Mouse (Mus musculus) kidney, adult 10 weeks (tissue): ENCODE results near the gene Cobl. TPM values are rescaled to one million over a fixed set of nuclear protein-coding genes. Genes with fewer than 3 reads are reported as not detected.

ENCODE experiments used
- polyA plus RNA-seq: library from polyadenylated mRNA; stranded (reverse); fragments of 350-450 nt; fragmentation: Illumina TruSeq; extraction: RNeasy Lipid Tissue Mini Kit (QIAGEN cat#74804); gene quantifications from one replicate; pipeline ENCODE4 v1.2.3, GENCODE M21; 2014; ENCODE audit warnings: low read depth, low replicate concordance

The Cobl gene
- polyA plus RNA-seq: 45.0 TPM

DNA sequence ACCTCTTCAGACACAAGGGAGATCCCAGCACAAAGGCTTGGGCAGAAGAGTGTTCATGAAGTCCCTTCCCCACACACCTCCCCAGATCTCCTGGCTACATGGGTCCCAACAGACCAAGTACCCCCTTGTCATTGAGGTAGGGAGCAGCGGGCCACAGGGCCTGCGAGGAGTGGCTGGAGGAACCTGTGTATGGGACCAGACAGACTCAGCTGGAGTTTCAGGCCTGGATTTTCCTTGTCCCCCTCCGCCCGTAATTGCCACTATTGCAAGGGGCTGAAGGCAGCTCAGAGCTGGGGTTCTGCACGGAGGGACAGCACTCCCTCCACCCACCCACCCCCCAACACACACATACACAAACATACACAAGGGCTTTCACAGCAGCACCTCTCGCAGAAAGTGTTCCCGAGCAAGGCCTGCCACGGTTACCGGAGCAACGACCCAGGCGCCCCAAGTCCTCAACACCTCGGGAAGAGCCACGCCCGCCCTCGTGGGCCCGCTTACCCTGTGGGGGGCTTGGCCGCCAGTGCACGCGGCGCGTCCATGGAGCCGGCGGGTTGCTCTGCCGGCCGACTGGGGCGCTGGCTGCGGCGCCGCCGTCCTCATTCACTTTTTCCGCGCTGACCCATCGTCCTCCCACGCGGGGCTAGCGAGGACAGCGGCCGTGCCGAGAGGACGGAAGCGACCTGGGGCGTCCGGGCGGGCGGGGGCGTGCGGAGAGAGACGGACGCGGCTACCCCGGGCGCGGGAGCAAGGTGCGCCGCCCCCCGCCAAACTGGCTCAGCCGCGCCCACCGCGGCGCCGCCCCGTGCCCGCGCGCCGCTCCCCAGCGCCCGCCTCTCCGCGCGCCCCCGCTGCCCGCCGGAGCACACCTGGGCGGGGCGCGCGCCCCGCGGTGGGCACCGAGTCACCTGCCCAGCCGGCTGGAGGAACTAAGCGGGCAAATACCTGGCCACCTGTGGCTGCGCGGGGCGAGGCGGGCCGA is at the start of gene Cobl:
Gene Cobl, minus strand, starts transcription at position 780 of the 982 bp plus-strand sequence.

